Mouse (Mus musculus) kidney, embryonic 16.5 days (tissue): ENCODE results near the gene Trim69. TPM values are rescaled to one million over a fixed set of nuclear protein-coding genes. Genes with fewer than 3 reads are reported as not detected.
A peak's percentile ranks its signal among the peaks of the same experiment; 100 is the strongest.

Source experiments
- ATAC-seq: fragments of 200-750 bp; cut with Nextera tagmentation; 2 replicates; pipeline ENCODE4 v1.8.0; 2017; ENCODE audit warnings: moderate TSS enrichment; ENCODE audit not compliant: low FRiP score, low TSS enrichment
- H3K27ac ChIP-seq: fragments of 300-500 bp; sonication (generic); 2 replicates; pipeline ENCODE4 v1.5.1; 2014; ENCODE audit warnings: low read length
- H3K27me3 ChIP-seq: fragments of 300-500 bp; sonication (generic); 2 replicates; pipeline ENCODE4 v1.6.1; 2014; ENCODE audit warnings: low read length, control low read depth, mixed read lengths; ENCODE audit not compliant: insufficient read depth
- H3K36me3 ChIP-seq: fragments of 300-500 bp; sonication (generic); 2 replicates; pipeline ENCODE4 v1.6.1; 2014; ENCODE audit warnings: low read length, control low read depth, mixed read lengths; ENCODE audit not compliant: insufficient read depth
- H3K4me1 ChIP-seq: fragments of 300-500 bp; sonication (generic); 2 replicates; pipeline ENCODE4 v1.6.1; 2014; ENCODE audit warnings: low read length, control low read depth, mixed read lengths; ENCODE audit not compliant: insufficient read depth
- H3K4me2 ChIP-seq: fragments of 300-500 bp; sonication (generic); replicated peaks from 2 replicates; pipeline ENCODE4 v1.6.1; 2014; ENCODE audit warnings: low read depth, low read length
- H3K4me3 ChIP-seq: fragments of 300-500 bp; sonication (generic); 2 replicates; pipeline ENCODE4 v1.5.1; 2014; ENCODE audit warnings: mild to moderate bottlenecking, low read length
- H3K9ac ChIP-seq: fragments of 300-500 bp; sonication (generic); replicated peaks from 2 replicates; pipeline ENCODE4 v1.6.1; 2014; ENCODE audit warnings: low read length
- H3K9me3 ChIP-seq: fragments of 300-500 bp; sonication (generic); 2 replicates; pipeline ENCODE4 v1.6.1; 2016; ENCODE audit warnings: low read length, control low read depth
- WGBS: fragments of 180-500 bp; shearing (Covaris S2); extraction: QIAGEN DNeasy Blood & Tissue Kit; methylation state at CpG from one replicate; pipeline ENCODE4 v1.1.7; 2014; 5-methylcytosine and 5-hydroxymethylcytosine counted together
- polyA plus RNA-seq: library from polyadenylated mRNA; unstranded; fragments of >200 nt; fragmentation: Nextera tagmentation; extraction: Ambion mirVana; gene quantifications from 2 replicates; pipeline ENCODE4 v1.2.1, GENCODE M21; 2015

Gene Trim69
- polyA plus RNA-seq, 1 experiment from 2014 or later, result not detected

DNA sequence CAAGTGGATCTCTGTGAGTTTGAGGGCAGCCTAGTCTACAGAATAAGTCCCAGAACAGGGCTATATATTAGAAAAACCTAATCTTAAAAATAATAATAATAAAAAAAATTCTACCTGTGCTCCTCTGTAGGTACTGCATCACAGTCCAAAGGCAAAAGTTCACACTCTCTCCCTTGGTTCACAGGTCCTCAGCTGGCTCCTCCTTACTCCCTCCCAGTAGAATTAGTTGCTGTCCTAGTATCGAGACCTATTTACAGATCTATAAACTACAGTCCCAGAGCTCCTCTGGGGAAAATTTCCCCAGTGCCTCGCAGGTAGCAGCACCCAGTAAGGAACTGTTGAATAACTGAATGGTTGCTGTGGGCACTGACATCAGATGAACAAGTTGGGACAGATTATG, 19.7 kb upstream of the Trim69 start:
- 76% methylated on average over 2 of the region's 2 CpGs for WGBS
- no peak overlapping the region for H3K9ac ChIP-seq
- no peak overlapping the region for H3K4me3 ChIP-seq
- no peak overlapping the region for H3K27ac ChIP-seq
- no peak for ATAC-seq
- no peaks in the 10 kb centered on the region for H3K27me3 ChIP-seq
- no peaks in the 10 kb centered on the region for H3K36me3 ChIP-seq
- H3K4me2 ChIP-seq, result no peak overlapping the region
- no peaks in the 10 kb centered on the region for H3K4me1 ChIP-seq
- H3K9me3 ChIP-seq, result no peaks in the 10 kb centered on the region

DNA sequence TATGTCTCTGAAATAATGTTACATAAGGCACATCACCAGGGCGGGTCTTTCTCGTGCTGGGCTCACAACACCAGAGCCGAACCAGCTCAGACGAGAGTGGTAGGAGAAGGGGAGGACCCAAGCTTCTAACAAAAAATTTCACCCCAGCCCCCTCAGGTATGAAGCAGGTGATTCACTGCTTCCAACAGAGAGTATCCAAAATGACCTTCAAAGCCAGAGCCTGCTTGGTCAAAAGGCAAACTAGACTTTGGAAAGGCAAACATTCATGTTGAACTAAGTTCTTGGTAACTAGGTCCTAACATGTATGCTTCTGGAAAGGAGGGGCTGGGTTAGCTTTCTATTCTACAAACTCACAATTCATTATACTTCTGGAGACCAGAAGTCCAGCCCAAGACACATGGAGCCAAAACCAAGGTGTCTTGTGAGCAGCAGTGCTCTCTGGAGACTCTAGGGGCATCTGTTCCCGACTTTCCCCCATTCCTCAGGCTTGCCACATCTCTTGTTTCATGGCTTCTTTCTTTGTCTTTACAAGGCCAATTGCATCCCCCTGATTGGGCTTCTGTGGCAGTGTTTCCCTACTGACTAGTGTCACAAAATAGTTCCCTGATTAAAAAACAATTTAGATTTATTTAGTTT, 19.1 kb upstream of the Trim69 start:
- no peaks in the 10 kb centered on the region for H3K27me3 ChIP-seq
- no peak for ATAC-seq
- no peak overlapping the region for H3K27ac ChIP-seq
- WGBS, result 78% methylated on average over 5 of the region's 5 CpGs
- no peak overlapping the region for H3K9ac ChIP-seq
- no peaks in the 10 kb centered on the region for H3K36me3 ChIP-seq
- H3K9me3 ChIP-seq, result no peaks in the 10 kb centered on the region
- H3K4me1 ChIP-seq, result no peaks in the 10 kb centered on the region
- H3K4me2 ChIP-seq, result no peak overlapping the region
- H3K4me3 ChIP-seq, result no peak overlapping the region

DNA sequence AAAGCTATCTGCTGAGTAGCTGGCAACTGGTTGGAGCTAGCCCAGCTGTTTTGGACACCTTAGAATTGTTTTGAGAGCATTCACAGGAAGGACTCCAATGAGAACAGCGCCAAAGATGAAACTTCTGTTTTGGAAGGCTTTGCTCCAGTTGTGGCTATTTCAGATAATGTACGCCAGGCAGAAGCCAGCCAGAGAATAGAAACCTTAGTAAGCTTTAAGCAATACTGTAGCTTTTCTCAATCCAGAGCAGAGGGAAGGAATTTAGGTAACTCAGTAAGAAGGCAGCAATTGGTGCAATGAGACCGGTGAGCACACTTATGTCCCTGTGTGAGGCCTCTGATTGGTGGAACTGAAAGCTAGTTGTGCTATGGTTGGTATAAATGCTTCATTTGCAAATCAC, 17.4 kb upstream of the Trim69 start:
- Histone ChIP-seq H3K9ac (no peak overlapping the region), H3K4me1 (0 out of 2 replicates have a peak, but pooled peaks cover 3% of the 10 kb centered on the region), H3K4me3 (no peak overlapping the region), H3K27me3 (no peaks in the 10 kb centered on the region), H3K36me3 (no peaks in the 10 kb centered on the region), H3K27ac (no peak overlapping the region), H3K4me2 (no peak overlapping the region), H3K9me3 (no peaks in the 10 kb centered on the region)
- ATAC-seq, result no peak
- WGBS, result 92% methylated on average over 3 of the region's 3 CpGs

DNA sequence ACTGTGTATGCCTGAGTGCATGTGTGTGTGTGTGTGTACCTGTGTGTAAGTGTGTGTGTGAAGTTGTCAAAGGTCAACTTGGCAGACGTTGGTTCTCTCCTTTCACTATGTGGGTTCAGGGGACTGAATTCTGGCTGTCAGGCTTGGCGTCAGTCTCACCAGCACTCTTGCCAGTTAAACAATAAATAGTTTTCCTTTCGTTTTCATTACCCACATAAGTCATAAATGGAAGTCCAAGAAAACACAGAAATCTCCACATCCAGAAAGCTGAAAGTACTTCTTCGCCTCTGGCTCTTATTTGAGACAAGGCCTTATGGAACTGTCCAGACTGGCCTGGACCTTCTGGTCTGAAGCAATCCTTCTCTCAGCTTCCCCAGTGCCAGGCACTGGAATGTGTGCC, 14.7 kb upstream of the Trim69 start:
- H3K36me3 ChIP-seq, result no peaks in the 10 kb centered on the region
- H3K27me3 ChIP-seq, result no peaks in the 10 kb centered on the region
- peaks cover 3% of the 10 kb centered on the region; the same call in 1 of the 2 replicates for H3K4me1 ChIP-seq
- no peak overlapping the region for H3K9ac ChIP-seq
- H3K4me3 ChIP-seq, result no peak overlapping the region
- no peak overlapping the region for H3K27ac ChIP-seq
- WGBS, result 73% methylated on average over 4 of the region's 4 CpGs
- no peaks in the 10 kb centered on the region for H3K9me3 ChIP-seq
- no peak overlapping the region for H3K4me2 ChIP-seq
- no peak for ATAC-seq

DNA sequence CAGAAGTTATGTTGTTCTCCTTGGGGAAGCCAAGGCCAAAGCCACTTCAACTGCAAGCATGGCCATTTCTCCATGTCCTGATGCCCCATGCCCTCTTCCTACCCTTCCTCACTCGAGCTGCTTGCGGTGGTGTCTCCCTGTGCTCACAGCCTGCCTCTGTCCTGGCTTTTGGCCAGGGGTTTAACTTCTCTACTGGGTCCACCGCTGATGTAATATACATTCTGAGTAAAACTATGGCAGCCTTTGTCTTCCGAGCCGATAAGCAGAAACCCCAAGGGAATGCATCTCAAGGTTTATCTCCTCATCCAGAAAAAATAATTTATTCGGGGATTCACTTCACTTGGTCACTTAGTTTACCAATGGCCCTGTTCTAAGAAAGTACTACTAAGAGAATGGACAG, 13.8 kb upstream of the Trim69 start:
- H3K27me3 ChIP-seq, result no peaks in the 10 kb centered on the region
- no peak overlapping the region for H3K4me2 ChIP-seq
- peaks cover 3% of the 10 kb centered on the region; the same call in 1 of the 2 replicates for H3K4me1 ChIP-seq
- no peaks in the 10 kb centered on the region for H3K36me3 ChIP-seq
- H3K9me3 ChIP-seq, result no peaks in the 10 kb centered on the region
- H3K4me3 ChIP-seq, result no peak overlapping the region
- H3K27ac ChIP-seq, result no peak overlapping the region
- no peak overlapping the region for H3K9ac ChIP-seq
- WGBS, result 75% methylated on average over 6 of the region's 6 CpGs
- ATAC-seq, result no peak

DNA sequence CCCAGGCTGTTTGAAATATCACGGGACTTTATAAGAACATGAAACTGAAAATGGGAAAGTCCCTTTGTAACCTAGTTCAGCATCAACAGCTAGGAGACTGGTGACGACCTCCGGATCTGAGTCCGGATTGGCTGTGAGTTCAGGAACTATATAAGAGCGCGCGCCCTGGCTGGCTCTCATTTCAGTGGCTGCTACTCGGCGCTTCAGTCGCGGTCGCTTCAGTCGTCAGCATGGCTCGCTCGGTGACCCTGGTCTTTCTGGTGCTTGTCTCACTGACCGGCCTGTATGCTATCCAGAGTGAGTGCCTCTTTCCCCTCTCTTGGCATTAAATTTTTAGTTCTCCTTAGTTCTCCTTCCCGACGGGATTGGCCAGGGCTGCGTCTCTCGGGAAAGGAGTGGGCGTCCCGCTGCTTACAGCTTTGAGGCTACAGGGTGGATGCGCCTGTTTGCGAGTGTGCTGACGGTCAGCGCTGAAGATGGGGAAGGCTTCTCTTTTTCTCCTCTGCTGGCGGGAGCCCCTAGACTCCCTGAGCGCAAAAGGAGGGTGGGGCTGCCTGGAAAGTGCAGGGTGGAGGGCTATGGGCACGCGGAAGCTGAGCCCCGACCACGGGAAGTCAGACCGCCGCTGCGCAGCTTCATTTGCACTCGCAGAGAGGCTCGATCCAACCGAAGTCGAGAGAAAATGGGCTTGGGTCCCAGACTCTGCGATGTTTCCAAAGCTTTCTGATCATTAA, 12.8 kb upstream of the Trim69 start, which contains the start of gene B2m:
TSS of gene B2m (plus strand) at position 179 of the 734 bp plus-strand sequence.
- Histone ChIP-seq H3K9me3 (no peaks in the 10 kb centered on the region), H3K36me3 (no peaks in the 10 kb centered on the region), H3K4me3 (peak within 1 kb of the TSS; percentile 71), H3K4me1 (peaks cover 3% of the 10 kb centered on the region; the same call in 1 of the 2 replicates), H3K4me2 (peak within 1 kb of the TSS; percentile 81), H3K9ac (peak within 1 kb of the TSS; percentile 86), H3K27me3 (no peaks in the 10 kb centered on the region), H3K27ac (peak within 1 kb of the TSS; percentile 58)
- under 1% methylated on average over 40 of the region's 40 CpGs for WGBS
- peak; percentile 98 for ATAC-seq

DNA sequence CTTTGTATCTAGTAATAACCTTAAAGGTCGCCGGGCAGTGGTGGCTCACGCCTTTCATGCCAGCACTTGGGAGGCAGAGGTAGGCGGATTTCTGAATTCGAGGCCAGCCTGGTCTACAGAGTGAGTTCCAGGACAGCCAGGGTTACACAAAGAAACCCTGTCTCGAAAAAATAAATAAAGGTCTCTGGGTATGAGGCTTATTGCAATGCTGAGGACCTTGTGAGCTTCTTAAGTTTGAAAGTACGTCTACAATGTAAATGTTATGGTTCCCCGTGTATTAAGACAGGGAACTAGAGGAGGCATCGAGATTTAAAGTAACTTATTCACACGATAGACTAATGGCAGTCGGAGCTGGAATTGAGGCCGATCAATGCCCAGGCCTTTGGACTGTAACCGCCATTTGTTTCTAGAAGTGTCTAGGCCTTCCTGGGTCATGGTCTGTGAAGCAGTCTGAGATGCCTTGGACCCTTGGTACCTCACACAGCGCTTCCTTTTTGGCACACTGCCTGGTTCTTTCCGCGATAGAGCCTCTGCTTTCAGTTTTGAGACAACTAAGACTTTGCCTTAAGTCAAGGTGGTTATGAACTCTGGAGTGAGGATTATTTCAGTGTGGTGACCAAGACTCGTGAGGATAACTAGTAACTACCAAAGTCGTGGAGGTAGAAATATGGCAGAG, 12.1 kb upstream of the Trim69 start:
- H3K4me3 ChIP-seq, result peak overlapping the region; percentile 71
- H3K36me3 ChIP-seq, result no peaks in the 10 kb centered on the region
- H3K4me1 ChIP-seq, result peaks cover 3% of the 10 kb centered on the region; the same call in 1 of the 2 replicates
- H3K9me3 ChIP-seq, result no peaks in the 10 kb centered on the region
- 27% methylated on average over 18 of the region's 18 CpGs for WGBS
- H3K27ac ChIP-seq, result peak overlapping the region; percentile 58; the same call in 1 of the 2 replicates
- ATAC-seq, result peak; percentile 28
- peak overlapping the region; percentile 81 for H3K4me2 ChIP-seq
- no peaks in the 10 kb centered on the region for H3K27me3 ChIP-seq
- H3K9ac ChIP-seq, result peak overlapping the region; percentile 86

DNA sequence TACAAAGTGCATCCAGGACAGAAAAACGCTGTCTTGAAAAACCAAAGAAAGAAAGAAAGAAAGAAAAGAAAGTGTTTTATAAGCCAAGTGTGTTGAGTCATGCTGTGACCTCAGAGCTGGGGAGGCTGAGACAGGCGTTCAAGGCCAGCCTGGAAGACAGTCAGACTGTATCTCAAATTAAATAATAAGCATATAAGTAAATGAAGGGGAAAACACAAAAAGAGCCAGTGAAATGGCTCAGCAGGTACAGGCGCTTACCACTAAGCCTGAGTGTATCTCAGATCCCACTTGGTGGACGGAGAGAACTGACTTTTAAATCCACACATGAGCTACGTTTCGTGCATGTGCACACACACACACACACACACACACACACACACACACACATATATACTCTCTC, 11.2 kb upstream of the Trim69 start:
- Histone ChIP-seq H3K4me2 (peak overlapping the region; percentile 81; the same call in 1 of the 2 replicates), H3K27me3 (no peaks in the 10 kb centered on the region), H3K36me3 (no peaks in the 10 kb centered on the region), H3K9me3 (no peaks in the 10 kb centered on the region), H3K4me1 (peaks cover 3% of the 10 kb centered on the region; the same call in 1 of the 2 replicates), H3K27ac (no peak overlapping the region), H3K4me3 (no peak overlapping the region; the same call in 1 of the 2 replicates), H3K9ac (no peak overlapping the region)
- no peak for ATAC-seq
- 89% methylated on average over 6 of the region's 6 CpGs for WGBS

DNA sequence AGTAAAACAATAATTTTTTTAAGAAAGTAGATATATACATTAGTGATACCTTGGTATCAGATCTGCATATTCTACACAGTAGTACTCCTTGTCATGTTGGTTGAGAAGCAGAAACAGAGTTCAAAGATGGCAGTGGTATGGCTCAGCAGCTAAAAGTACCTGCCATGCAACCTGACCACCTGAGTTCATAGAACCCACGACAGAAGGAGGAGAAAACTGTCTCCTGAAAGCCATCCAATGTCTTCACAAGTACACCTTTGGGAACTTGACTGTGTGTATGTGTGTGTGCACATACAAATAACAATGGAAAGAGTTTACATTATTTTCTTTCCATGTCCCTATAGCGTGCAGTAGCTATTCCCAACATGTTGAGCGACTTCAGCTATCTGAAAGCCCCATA, 10.8 kb upstream of the Trim69 start:
- no peak overlapping the region for H3K27ac ChIP-seq
- H3K4me1 ChIP-seq, result peaks cover 3% of the 10 kb centered on the region; the same call in 1 of the 2 replicates
- ATAC-seq, result no peak
- H3K4me2 ChIP-seq, result no peak overlapping the region
- no peaks in the 10 kb centered on the region for H3K27me3 ChIP-seq
- H3K9ac ChIP-seq, result no peak overlapping the region
- 91% methylated on average over 3 of the region's 3 CpGs for WGBS
- H3K36me3 ChIP-seq, result no peaks in the 10 kb centered on the region
- H3K9me3 ChIP-seq, result no peaks in the 10 kb centered on the region
- no peak overlapping the region for H3K4me3 ChIP-seq
